In genomic region chr13:55599566-55600540, GRCm38 (mm10) we compare ENCODE assay signal across 7 mouse cellular contexts. TPM values are rescaled to one million over a fixed set of nuclear protein-coding genes. Genes with fewer than 3 reads are reported as not detected.
A peak's percentile ranks its signal among the peaks of the same experiment; 100 is the strongest.
DNase-seq lines count a peak whose midpoint lies in the region; ATAC-seq lines count a peak whose summit lies in the region.

Gene B4galt7, plus strand, starts transcription at chr13:55599896.

- peaks cover 53% of the 10 kb centered on the region for H3K36me3 ChIP-seq in embryonic facial prominence, embryonic 10.5 days (replicated peaks)
- H3K36me3 ChIP-seq in limb, embryonic 10.5 days, result peaks cover 53% of the 10 kb centered on the region
- peaks cover 47% of the 10 kb centered on the region for H3K36me3 ChIP-seq in midbrain, embryonic 12.5 days

- peak within 1 kb of the TSS; percentile 86 for H3K9ac ChIP-seq in midbrain, embryonic 12.5 days (replicated peaks)

- H3K4me2 ChIP-seq in midbrain, embryonic 12.5 days (replicated peaks), result peak within 1 kb of the TSS; percentile 67

- H3K9me3 ChIP-seq in embryonic facial prominence, embryonic 10.5 days, result no peaks in the 10 kb centered on the region
- H3K9me3 ChIP-seq in limb, embryonic 10.5 days (replicated peaks), result no peaks in the 10 kb centered on the region
- no peaks in the 10 kb centered on the region for H3K9me3 ChIP-seq in midbrain, embryonic 12.5 days

- ATAC-seq in granulocyte monocyte progenitor cell, adult 5-6 weeks (replicated peaks; ENCODE audit: poor library complexity, severe bottlenecking), result peak; percentile 85
- peak; percentile 85 for ATAC-seq in midbrain, embryonic 12.5 days (ENCODE audit: low FRiP score, low read depth)

- peak within 1 kb of the TSS; percentile 89 for H3K4me3 ChIP-seq in embryonic facial prominence, embryonic 10.5 days
- peak within 1 kb of the TSS; percentile 82 for H3K4me3 ChIP-seq in limb, embryonic 10.5 days
- H3K4me3 ChIP-seq in midbrain, embryonic 12.5 days, result peak within 1 kb of the TSS; percentile 86

- peaks cover 17% of the 10 kb centered on the region for H3K4me1 ChIP-seq in embryonic facial prominence, embryonic 10.5 days
- peaks cover 14% of the 10 kb centered on the region for H3K4me1 ChIP-seq in limb, embryonic 10.5 days
- H3K4me1 ChIP-seq in midbrain, embryonic 12.5 days, result peaks cover 14% of the 10 kb centered on the region

- no peaks in the 10 kb centered on the region for H3K27me3 ChIP-seq in embryonic facial prominence, embryonic 10.5 days (replicated peaks; ENCODE audit: low read depth, poor library complexity, severe bottlenecking)
- H3K27me3 ChIP-seq in limb, embryonic 10.5 days (ENCODE audit: low read depth, poor library complexity, severe bottlenecking), result no peaks in the 10 kb centered on the region
- no peaks in the 10 kb centered on the region for H3K27me3 ChIP-seq in midbrain, embryonic 12.5 days

- peak; percentile 73 for DNase-seq in adrenal gland, adult 8-10 months
- DNase-seq in embryonic facial prominence, embryonic 10.5 days (ENCODE audit: low spot score), result peak; percentile 91
- peak; percentile 81 for DNase-seq in kidney, adult 11 months
- DNase-seq in limb, embryonic 10.5 days (ENCODE audit: low spot score), result peak; percentile 90
- peak; percentile 69 for DNase-seq in skeletal muscle tissue, adult 2 months (ENCODE audit: low read depth, low spot score)

- H3K27ac ChIP-seq in embryonic facial prominence, embryonic 10.5 days (replicated peaks), result peak within 1 kb of the TSS; percentile 81
- peak within 1 kb of the TSS; percentile 80 for H3K27ac ChIP-seq in limb, embryonic 10.5 days
- peak within 1 kb of the TSS; percentile 64 for H3K27ac ChIP-seq in midbrain, embryonic 12.5 days (replicated peaks)

- WGBS in embryonic facial prominence, embryonic 10.5 days, result 10% methylated on average over 51 of the region's 51 CpGs
- 10% methylated on average over 51 of the region's 51 CpGs for WGBS in limb, embryonic 10.5 days
- 11% methylated on average over 47 of the region's 51 CpGs for WGBS in midbrain, embryonic 12.5 days

RNA-seq across cellular contexts. Expression of gene B4galt7, which starts in this region (rescaled TPM):
- 10 to 100 TPM; 14.9 to 18.5 (median 16.5) TPM for total RNA-seq in adrenal gland, adult 8-10 months (2022)
- polyA plus RNA-seq in embryonic facial prominence, embryonic 10.5 days (2016; fragmentation: Nextera tagmentation; extraction: Ambion mirVana), result 30.1 and 32.0 TPM in 2 replicates
- 10.8 and 15.3 TPM in 2 replicates for total RNA-seq in granulocyte monocyte progenitor cell, adult 5-6 weeks (2014; fragmentation: Nextera tagmentation)
- total RNA-seq in granulocyte monocyte progenitor cell, adult 5-6 weeks (2017), result 14.0 and 18.1 TPM in 2 replicates
- polyA plus RNA-seq in limb, embryonic 10.5 days (2016; fragmentation: Nextera tagmentation; extraction: Ambion mirVana), result 30.9 and 31.6 TPM in 2 replicates
- polyA plus RNA-seq in midbrain, embryonic 12.5 days (2016; fragmentation: Nextera tagmentation; extraction: Ambion mirVana), result 40.4 and 41.9 TPM in 2 replicates

Comparison
In these comparisons a context has a peak if more than half of its experiments do, and no peak if none do; other contexts are left out.
1. Peak in every context shown above with its lines: DNase-seq, ATAC-seq, H3K4me3 ChIP-seq and H3K27ac ChIP-seq.